Mouse (Mus musculus) cerebellum, postnatal 36 days (tissue): ENCODE results near the gene Olfr266.

Source experiments
- DNase-seq, 2 experiments: peaks; one replicate each; pipeline ENCODE4 v3.0.0; 2021 to 2022; ENCODE audit warnings: mixed read lengths in 2 of 2

Gene Olfr266

DNA sequence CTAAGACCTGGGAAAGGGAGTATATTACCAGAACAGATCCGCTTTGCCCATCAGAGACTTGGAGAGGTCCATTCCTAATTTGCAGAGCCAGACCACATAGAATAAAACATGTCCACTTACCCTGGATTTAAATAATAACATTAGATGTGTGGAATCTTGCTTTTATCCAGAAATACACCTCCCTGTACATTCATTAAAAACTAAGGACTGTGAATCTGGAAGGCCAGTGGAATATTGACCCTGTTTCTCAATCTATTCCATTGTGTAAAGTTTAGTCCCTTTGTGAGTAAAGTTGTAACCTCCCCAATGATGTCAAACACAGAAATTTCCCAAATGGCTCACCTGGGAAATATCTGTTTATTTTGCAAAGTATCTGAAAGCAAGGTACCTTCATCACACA lies at the start of gene Olfr266:
TSS of gene Olfr266 (minus strand) at position 101 of the 400 bp plus-strand sequence.
- no peak for DNase-seq

DNA sequence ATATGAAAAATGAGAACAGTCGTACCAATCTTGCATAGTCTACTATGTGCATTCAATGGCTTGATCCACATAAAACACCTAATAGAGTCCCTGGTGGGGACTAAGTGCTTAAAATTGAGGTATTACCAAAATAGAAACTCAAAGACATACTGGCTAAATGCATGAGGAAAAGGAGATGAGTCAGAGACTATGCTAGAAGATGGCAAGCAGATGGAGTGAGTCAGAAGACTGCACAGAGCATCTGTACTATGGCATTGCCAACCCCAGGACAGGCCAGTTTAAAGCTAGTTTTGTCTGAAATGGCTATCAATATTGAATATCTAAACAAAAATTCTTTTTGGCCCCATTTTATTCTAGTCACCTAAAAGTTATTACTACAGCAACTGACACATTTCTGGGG lies 49.5 kb upstream of the Olfr266 start:
- no peak for DNase-seq

DNA sequence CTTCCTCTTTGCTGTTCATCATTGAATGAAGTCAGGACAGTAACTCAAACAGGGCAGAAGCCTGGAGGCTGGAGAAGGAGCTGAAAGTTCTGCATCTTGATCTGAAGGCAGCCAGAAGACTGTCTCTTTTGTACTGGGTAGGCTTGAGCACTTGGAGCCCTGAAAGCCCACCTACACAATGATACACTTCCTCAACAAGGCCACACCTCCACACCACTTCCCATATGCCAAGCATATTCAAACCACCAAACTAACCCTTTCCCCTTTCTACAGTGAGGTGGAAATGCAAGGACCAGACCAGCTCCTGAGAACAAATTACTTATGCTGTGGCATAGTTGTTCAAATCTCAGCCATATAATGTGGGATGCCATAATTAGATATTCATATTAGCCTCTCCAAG lies 46.8 kb upstream of the Olfr266 start:
- DNase-seq: no peak

DNA sequence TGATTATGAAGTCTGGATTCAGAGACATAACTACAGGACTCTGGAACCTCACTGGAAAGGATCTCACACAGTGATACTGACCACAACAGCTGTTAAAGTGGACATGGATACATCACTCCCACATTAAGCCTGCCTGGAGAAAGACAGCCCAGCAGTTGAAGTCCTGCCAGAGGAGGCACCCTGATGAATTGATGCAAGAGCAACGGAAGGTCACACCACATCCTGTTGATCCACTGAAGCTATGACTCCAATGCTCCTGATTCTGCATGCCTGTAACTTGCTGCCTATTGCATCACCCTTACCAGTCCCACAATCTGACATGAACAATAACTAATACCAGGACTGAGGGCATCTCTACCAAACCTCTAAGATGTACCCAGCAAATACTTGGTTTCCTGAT lies 6.0 kb upstream of the Olfr266 start:
- no peak for DNase-seq

DNA sequence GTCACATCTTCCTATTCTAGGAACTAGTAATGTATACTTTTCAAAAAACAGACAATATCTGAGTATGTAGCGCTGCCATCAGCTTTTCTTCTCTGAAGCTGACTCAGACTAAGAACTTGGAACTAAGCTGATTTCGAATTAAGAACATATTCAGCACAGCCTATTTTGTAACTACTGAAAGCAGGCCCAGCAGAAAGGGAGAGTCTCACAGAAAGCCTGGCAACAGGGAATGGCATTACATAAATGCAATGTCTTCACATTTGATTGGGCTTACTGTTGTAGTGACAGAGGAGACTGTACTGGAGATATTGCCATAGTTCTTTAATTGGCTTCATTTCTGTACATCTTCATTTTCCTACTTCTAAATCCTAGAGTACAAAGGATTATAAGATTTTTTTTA lies 8.4 kb downstream of the Olfr266 start:
- DNase-seq: no peak

DNA sequence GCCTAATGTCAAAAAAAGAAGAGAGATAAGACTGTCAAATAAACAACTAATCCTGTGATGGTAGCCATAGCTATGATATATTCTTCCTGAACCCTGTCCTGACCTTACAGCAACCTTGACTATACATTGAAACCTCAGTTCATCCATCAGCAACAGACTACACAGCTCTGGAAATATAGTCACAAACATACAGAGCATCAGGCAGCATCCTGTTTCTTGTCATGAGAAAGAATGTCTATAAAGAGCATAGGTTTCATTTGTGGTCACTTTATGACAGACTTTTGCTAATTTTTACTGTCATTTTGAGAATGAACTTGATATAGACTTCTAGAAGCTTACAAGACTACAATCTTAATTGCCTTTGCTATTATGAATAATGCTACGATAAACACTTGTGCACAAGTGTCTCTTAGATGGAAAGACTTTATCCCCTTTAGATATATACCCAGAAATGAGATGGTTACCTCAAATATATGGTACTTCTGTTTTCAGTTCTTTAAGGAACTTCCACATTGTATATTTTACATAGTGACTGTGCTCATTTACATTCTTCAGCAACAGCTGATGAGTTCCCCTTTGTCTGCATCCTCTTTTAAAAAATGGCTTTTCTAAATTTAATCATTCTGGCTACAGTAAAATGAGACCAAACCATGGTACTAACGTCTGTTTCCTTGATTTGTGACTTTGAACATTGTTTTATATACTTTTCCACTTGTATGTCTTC lies 17.0 kb downstream of the Olfr266 start:
- no peak for DNase-seq

DNA sequence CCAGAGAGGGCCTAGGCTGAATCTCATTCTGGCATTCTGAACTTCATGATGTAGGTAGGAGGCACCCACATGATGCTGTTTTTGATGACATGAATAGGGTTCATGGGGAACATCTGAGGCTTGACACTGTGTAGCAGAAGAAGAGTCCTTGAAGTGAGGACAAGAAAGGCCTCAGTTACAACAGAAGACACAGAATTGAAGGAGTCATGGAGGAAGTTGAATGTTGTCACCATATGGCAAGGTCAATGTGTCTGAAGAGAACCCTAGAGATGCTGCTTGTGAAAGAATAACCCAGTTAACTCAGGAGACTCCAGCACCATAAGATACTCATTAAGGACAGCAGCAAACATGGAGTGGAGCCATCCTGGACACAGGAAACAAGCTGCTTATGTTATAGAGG lies 28.0 kb downstream of the Olfr266 start:
- DNase-seq: no peak

DNA sequence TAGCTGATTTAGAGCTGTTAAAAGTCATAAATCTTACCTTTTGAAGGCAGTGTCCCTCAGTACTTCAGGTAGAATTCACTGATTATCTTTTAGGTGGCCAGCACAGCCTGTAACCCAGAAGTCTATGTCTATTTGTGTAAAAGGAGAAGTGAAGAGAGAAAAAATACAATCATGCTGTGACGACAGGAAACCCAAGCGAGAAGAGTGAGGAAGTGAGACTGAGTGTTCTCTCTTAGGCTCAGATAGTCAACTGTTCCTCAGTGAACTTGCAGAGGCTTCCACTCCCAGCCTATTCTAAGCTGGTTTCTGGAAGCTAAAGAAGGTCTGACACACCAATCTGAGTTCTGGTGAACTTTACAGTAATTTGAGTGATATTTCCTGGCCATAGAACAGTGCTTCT lies 36.2 kb downstream of the Olfr266 start, which contains the start of gene Cd53:
TSS of gene Cd53 (minus strand) at position 220 of the 400 bp plus-strand sequence.
- DNase-seq: no peak

DNA sequence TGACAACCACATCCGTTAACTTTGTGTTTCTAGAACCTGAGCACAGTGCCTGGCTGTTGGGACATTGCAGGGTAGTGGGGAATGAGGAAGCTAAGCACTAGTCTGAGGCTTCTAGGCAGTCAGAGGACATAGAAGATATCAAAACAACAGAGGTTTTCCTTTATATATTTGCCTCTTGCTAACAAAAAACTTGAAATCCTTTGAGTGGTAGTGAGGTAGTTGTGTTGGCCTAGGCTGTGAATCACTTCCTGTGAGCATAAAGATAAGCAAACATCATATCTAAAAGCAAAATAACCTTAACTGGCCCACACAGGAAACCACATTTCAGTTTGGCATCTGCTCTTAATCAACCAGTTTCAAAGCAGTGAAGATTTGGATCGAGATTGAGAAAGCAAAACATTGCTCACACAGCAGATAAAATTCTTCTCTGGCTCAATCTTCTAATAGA lies 37.6 kb downstream of the Olfr266 start:
- DNase-seq: no peak

DNA sequence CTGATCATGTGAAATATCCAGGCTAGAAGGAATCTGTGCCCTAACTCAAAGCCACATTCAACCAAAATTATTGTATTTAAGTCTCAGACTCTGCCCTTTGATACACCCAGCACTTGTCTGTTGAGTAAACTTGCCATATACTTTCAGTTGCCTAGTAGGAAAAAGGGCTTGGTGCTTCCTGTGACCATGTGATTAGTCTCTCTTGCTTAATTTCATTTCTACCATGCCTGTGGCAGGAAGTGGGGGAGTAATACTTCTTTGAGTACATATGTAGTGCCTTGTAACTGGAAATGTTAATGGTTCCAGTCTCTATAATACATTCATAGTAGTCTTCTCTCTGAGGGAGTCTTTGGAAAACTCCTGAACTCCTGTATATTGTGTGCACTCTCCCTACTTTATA lies 38.1 kb downstream of the Olfr266 start:
- no peak for DNase-seq

DNA sequence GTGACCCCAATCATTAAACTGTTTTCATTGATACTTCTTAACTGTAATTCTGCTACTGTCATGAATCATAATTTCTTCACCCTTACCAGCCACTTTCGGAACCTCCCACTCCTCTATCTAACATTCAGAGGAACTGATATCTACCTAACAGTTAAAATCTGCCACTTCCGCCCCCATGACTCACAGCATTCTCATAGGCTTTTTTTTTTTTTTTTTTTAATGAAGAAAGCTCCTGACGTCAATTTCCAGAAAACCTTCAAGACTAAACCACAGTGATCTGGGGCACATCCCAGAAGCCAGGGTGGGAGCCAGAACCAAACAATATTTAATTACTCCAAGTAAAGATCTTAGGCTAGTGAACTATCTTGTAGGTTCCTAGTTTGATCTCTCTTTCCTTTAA lies 41.0 kb downstream of the Olfr266 start:
- no peak for DNase-seq

DNA sequence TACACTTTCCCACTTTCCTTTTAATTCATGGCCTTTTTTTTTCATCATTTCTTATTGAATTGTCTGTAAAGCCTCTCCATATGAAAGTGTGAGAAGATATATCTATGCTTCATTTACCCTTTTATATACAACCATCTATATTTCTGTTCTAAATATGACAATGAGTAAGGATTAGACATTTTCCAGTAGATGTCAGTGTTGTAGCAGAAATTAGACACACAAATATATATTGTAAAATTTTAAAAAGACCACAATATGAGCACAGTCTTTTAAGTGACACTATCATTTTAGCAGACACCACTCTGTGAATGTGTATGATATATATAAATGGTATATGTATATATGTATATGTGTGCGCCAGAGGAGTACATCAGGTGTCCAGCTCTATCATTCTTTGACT lies 54.3 kb downstream of the Olfr266 start:
- DNase-seq: no peak
